Mouse (Mus musculus): Measurements from ENCODE around the gene Phrf1.

DNA sequence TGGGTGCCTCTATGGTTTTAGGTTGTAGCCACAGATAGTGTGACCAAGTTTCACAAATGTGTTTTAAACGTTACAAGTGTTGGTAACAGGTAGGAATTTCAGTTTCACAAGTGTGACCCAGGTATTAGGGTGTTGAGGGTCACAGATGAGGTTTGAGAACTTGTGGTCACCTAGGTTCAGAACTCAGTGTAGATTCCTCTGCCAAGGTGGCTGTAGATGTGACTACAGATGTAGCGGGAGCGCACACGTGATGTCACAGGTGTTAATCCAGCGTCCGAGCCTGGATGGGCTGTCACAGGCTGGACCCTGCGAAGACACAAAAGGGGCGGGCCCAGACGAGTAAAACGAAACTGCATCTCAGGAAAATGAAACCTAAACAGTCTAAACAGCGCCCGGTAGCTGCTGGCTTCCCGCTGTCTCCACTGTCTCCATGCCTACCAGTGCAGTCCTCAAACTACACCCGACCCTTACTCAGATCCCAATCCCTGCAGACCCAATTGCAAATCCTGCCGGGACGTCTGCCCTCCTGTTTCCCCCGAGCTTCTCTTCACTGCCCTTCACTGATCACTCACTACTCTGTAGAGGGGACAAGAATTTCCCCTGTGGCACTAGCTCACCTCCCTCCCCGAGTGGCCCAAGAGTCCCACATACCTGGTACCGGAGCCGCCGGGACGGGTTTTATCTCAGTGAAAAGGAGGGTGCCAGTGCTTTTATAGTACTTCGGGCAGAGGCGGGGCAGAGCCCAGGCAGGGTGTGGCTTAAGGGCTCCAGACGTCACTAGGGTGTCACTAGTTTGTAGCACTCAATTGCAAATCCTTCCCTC, 37.4 kb downstream of the Phrf1 start, which contains the start of gene Irf7:
- TF ChIP-seq POLR2A (IDR thresholded peaks at IDR 0.05; ENCODE audit: borderline replicate concordance, extremely low read depth, low read depth, low read length) (peak; percentile 63; the same call in 1 of the 2 replicates), CTCF (IDR thresholded peaks at IDR 0.05; ENCODE audit: insufficient read depth, low read length) (no peak)
